Mouse (Mus musculus) MEL (cell line): ENCODE measurements at regions not wholly inside any gene's neighbourhood (a gene's known extent, or its start where the extent isn't known, plus 50 kb on each side); places are given as distances from the start of the nearest gene placed in this dataset.

Experiments used
- DNase-seq: peaks from one replicate; pipeline ENCODE4 v3.0.0; 2011; ENCODE audit warnings: low read depth, low spot score
- H3K27ac ChIP-seq: 2 replicates; pipeline ENCODE4 v1.5.1; 2012; ENCODE audit warnings: low read depth, mild to moderate bottlenecking, control low read depth, low read length, moderate library complexity; ENCODE audit not compliant: control insufficient read depth
- H3K27me3 ChIP-seq, 2 experiments: fragments of 150-350 bp in 1 of 2; sonication (generic) in 1 of 2; 2 replicates each; pipeline ENCODE4 v1.6.1; 2012; ENCODE audit warnings: low read length in 2 of 2, mild to moderate bottlenecking in 2 of 2, improper control_type of control experiment in 1 of 2, moderate library complexity in 1 of 2; ENCODE audit not compliant: insufficient read depth in 2 of 2, control insufficient read depth in 1 of 2
- H3K36me3 ChIP-seq, 2 experiments: 2 replicates each; pipeline ENCODE4 v1.6.1; 2012 to 2014; ENCODE audit warnings: low read length in 2 of 2, improper control_type of control experiment in 1 of 2, inconsistent platforms in 1 of 2, mild to moderate bottlenecking in 1 of 2; ENCODE audit not compliant: insufficient read depth in 2 of 2, control insufficient read depth in 1 of 2
- H3K4me1 ChIP-seq, 2 experiments: fragments of 150-350 bp in 1 of 2; sonication (generic) in 1 of 2; 2 replicates each; pipeline ENCODE4 v1.6.1; 2012; ENCODE audit warnings: low read length in 2 of 2, improper control_type of control experiment in 1 of 2, mild to moderate bottlenecking in 1 of 2; ENCODE audit not compliant: insufficient read depth in 2 of 2, control insufficient read depth in 1 of 2
- H3K4me3 ChIP-seq, 2 experiments: fragments of 150-350 bp in 1 of 2; sonication (generic) in 1 of 2; 2 replicates each; pipeline ENCODE4 v1.5.1; 2012; ENCODE audit warnings: low read depth in 2 of 2, low read length in 2 of 2, mild to moderate bottlenecking in 2 of 2, moderate library complexity in 2 of 2, control low read depth in 1 of 2, improper control_type of control experiment in 1 of 2; ENCODE audit not compliant: control insufficient read depth in 1 of 2, insufficient read depth in 1 of 2
- H3K79me2 ChIP-seq: 2 replicates; pipeline ENCODE4 v1.6.1; 2012; ENCODE audit warnings: mild to moderate bottlenecking, low read length, moderate library complexity; ENCODE audit not compliant: control insufficient read depth, poor library complexity, insufficient read depth
- H3K9ac ChIP-seq: 2 replicates; pipeline ENCODE4 v1.6.1; 2012; ENCODE audit warnings: low read depth, mild to moderate bottlenecking, control low read depth, low read length, moderate library complexity; ENCODE audit not compliant: control insufficient read depth, poor library complexity, severe bottlenecking
- H3K9me3 ChIP-seq: fragments of 150-350 bp; sonication (generic); replicated peaks from 2 replicates; pipeline ENCODE4 v1.6.1; 2012; ENCODE audit warnings: mild to moderate bottlenecking, low read length, improper control_type of control experiment, moderate library complexity; ENCODE audit not compliant: insufficient read depth
- CHD1 ChIP-seq: IDR thresholded peaks from 2 replicates; pipeline ENCODE4 v1.6.1; 2012; ENCODE audit warnings: low read depth, mild to moderate bottlenecking, inconsistent platforms, low read length, improper control_type of control experiment
- CHD2 ChIP-seq: IDR thresholded peaks from 2 replicates; pipeline ENCODE4 v1.6.1; 2011; ENCODE audit warnings: low read length, improper control_type of control experiment
- CTCF ChIP-seq, 3 experiments: IDR thresholded peaks in 2 of 3; conservative IDR thresholded peaks in 1 of 3; 2 replicates each; pipeline ENCODE4 v1.5.1; 2011 to 2012; ENCODE audit warnings: low read length in 3 of 3, low read depth in 2 of 3, mild to moderate bottlenecking in 2 of 3, improper control_type of control experiment in 1 of 3, inconsistent platforms in 1 of 3, mixed read lengths in 1 of 3, moderate library complexity in 1 of 3; ENCODE audit not compliant: control insufficient read depth in 1 of 3, insufficient read depth in 1 of 3, poor library complexity in 1 of 3, severe bottlenecking in 1 of 3
- EP300 ChIP-seq, 2 experiments: IDR thresholded peaks; 2 replicates each; pipeline ENCODE4 v1.6.1; 2011; ENCODE audit warnings: improper control_type of control experiment in 2 of 2, low read length in 2 of 2, low read depth in 1 of 2, mild to moderate bottlenecking in 1 of 2
- HCFC1 ChIP-seq: IDR thresholded peaks from 2 replicates; pipeline ENCODE4 v1.6.1; 2012; ENCODE audit warnings: low read depth, mild to moderate bottlenecking, inconsistent platforms, low read length, improper control_type of control experiment, moderate library complexity
- JUND ChIP-seq: IDR thresholded peaks from 2 replicates; pipeline ENCODE4 v1.6.1; 2011; ENCODE audit warnings: low read depth, mild to moderate bottlenecking, improper control_type of control experiment, low read length
- MAX ChIP-seq: IDR thresholded peaks from 2 replicates; pipeline ENCODE4 v1.6.1; 2011; ENCODE audit warnings: low read length, improper control_type of control experiment
- MEF2A ChIP-seq: IDR thresholded peaks from 2 replicates; pipeline ENCODE4 v1.6.1; 2014; ENCODE audit warnings: low read depth, mild to moderate bottlenecking, inconsistent platforms, low read length, improper control_type of control experiment; ENCODE audit not compliant: poor library complexity, insufficient replicate concordance, severe bottlenecking; ENCODE audit errors: extremely low read depth
- MYB ChIP-seq: IDR thresholded peaks from 2 replicates; pipeline ENCODE4 v1.6.1; 2011; ENCODE audit warnings: mild to moderate bottlenecking, low read depth, low read length, improper control_type of control experiment
- MYC ChIP-seq: IDR thresholded peaks from 2 replicates; pipeline ENCODE4 v1.6.1; 2011; ENCODE audit warnings: low read depth, mild to moderate bottlenecking, low read length, improper control_type of control experiment, moderate library complexity
- POLR2A ChIP-seq, 2 experiments: IDR thresholded peaks; 2 replicates each; pipeline ENCODE4 v1.6.1; 2011 to 2012; ENCODE audit warnings: low read length in 2 of 2, mild to moderate bottlenecking in 2 of 2, control low read depth in 1 of 2, improper control_type of control experiment in 1 of 2, low read depth in 1 of 2, moderate library complexity in 1 of 2; ENCODE audit not compliant: control insufficient read depth in 1 of 2, insufficient read depth in 1 of 2, poor library complexity in 1 of 2
- RAD21 ChIP-seq: IDR thresholded peaks from 2 replicates; pipeline ENCODE4 v1.6.1; 2011; ENCODE audit warnings: mild to moderate bottlenecking, low read depth, low read length, improper control_type of control experiment
- RCOR1 ChIP-seq: IDR thresholded peaks from 2 replicates; pipeline ENCODE4 v1.6.1; 2012; ENCODE audit warnings: low read depth, mild to moderate bottlenecking, inconsistent platforms, low read length, improper control_type of control experiment
- SIN3A ChIP-seq: IDR thresholded peaks from 2 replicates; pipeline ENCODE4 v1.6.1; 2012; ENCODE audit warnings: low read length, improper control_type of control experiment, inconsistent platforms
- SMC3 ChIP-seq: IDR thresholded peaks from 2 replicates; pipeline ENCODE4 v1.6.1; 2011; ENCODE audit warnings: low read depth, low read length, improper control_type of control experiment
- TBP ChIP-seq: IDR thresholded peaks from 2 replicates; pipeline ENCODE4 v1.8.0; 2011; ENCODE audit warnings: low read depth, low read length, improper control_type of control experiment
- UBTF ChIP-seq: IDR thresholded peaks from 2 replicates; pipeline ENCODE4 v1.6.1; 2012; ENCODE audit warnings: low read depth, mild to moderate bottlenecking, inconsistent platforms, low read length, improper control_type of control experiment, moderate library complexity, borderline replicate concordance; ENCODE audit not compliant: insufficient read depth

GRCm38 (mm10) chr6:116942696-116943095 is 225.6 kb upstream of the Cxcl12 start:
- no peak overlapping the region for H3K9ac ChIP-seq
- H3K4me3 ChIP-seq = no peak overlapping the region
- no peak for DNase-seq
- no peaks in the 10 kb centered on the region for H3K36me3 ChIP-seq
- H3K79me2 ChIP-seq = no peaks in the 10 kb centered on the region
- H3K9me3 ChIP-seq = no peaks in the 10 kb centered on the region
- no peaks in the 10 kb centered on the region for H3K4me1 ChIP-seq
- no peak for TF ChIP-seq HCFC1
- TF ChIP-seq MEF2A = no peak
- TF ChIP-seq EP300 (IDR thresholded peaks at IDR 0.05; ENCODE audit: low read depth in 1 of 2, low read length in 2 of 2) = no peak
- TF ChIP-seq TBP = no peak
- no peak for TF ChIP-seq CHD1
- TF ChIP-seq JUND = no peak
- TF ChIP-seq SMC3 = no peak
- TF ChIP-seq POLR2A (IDR thresholded peaks at IDR 0.05; ENCODE audit: control insufficient read depth in 1 of 2, insufficient read depth in 1 of 2, low read depth in 1 of 2, low read length in 2 of 2, poor library complexity in 1 of 2) = no peak
- no peak for TF ChIP-seq MYB
- TF ChIP-seq MYC = no peak
- TF ChIP-seq CHD2 = no peak
- no peak for TF ChIP-seq RAD21
- no peak for TF ChIP-seq MAX
- H3K27me3 ChIP-seq = no peaks in the 10 kb centered on the region
- H3K27ac ChIP-seq = no peak overlapping the region

- Histone ChIP-seq H3K36me3 (no peaks in the 10 kb centered on the region), H3K79me2 (no peaks in the 10 kb centered on the region), H3K4me3 (no peak overlapping the region), H3K27me3 (no peaks in the 10 kb centered on the region), H3K4me1 (no peaks in the 10 kb centered on the region), H3K9me3 (no peaks in the 10 kb centered on the region), H3K9ac (no peak overlapping the region), H3K27ac (no peak overlapping the region)
- no peak for DNase-seq
- TF ChIP-seq RCOR1 (no peak), CTCF (IDR thresholded peaks at IDR 0.05 in 2 of 3, conservative IDR thresholded peaks at IDR 0.05 in 1 of 3; ENCODE audit: control insufficient read depth in 1 of 3, insufficient read depth in 1 of 3, low read depth in 2 of 3, low read length in 3 of 3, poor library complexity in 1 of 3, severe bottlenecking in 1 of 3) (no peak), SIN3A (no peak), MYB (no peak), UBTF (no peak)
These were observed 222.1 kb upstream of the Cxcl12 start for GRCm38 (mm10) chr6:116946083-116946732.
